9 mouse cellular contexts compared by ENCODE assay signal in the genomic region with DNA sequence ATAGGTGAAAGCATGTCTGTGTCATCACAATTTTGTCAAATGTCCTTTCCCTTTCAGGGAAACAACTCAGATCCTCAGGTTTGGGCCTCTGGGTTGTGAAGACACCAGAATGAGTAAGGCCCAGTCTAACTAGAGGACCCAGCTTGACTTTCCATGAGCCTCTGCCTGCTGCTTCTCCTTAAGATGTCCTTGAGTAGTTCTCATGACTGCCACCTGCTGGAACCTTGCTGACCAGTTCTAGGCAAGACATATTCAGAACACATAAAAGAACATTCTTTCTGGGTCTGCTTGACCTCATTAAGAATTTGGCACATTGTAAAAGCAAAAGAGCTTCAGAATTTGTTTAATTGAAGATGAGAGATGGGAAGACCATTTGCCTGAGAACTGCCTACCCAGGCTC. TPM values are rescaled to one million over a fixed set of nuclear protein-coding genes. Genes with fewer than 3 reads are reported as not detected.
DNase-seq lines count a peak whose midpoint lies in the region; ATAC-seq and TF ChIP-seq lines count a peak whose summit lies in the region.
"Had no signal": no experiment of that assay in that cellular context is flagged by ENCODE, and none has a peak within 500 bp of the region (broad histone marks: within the 10 kb centered on the region; RNA-seq: fewer than 3 reads in every experiment).

No protein-coding gene starts in this region.

- H3K9ac ChIP-seq in CH12.LX (ENCODE audit: insufficient read depth, low read depth), result no peak overlapping the region

- no peak for TF ChIP-seq POLR2A in CH12.LX (IDR thresholded peaks at IDR 0.05; ENCODE audit: low read depth, low read length)

- DNase-seq in CD4-positive, CD25-positive, alpha-beta regulatory T cell, adult 2 months (ENCODE audit: low read depth, low spot score), result peak; percentile 3
- peak; percentile 70 for DNase-seq in CH12.LX (ENCODE audit: extremely low read depth)
- peak; percentile 4 for DNase-seq in cerebellum, adult 9-10 months
- DNase-seq in frontal cortex, postnatal 36 days (ENCODE audit: low spot score in 2 of 2), result peak; percentile 29 to 52
- DNase-seq in layer of hippocampus, adult 9-10 months (ENCODE audit: low spot score), result peak; percentile 15
- DNase-seq in mesoderm, embryonic 11.5 days (ENCODE audit: low read depth, low spot score), result peak; percentile 61
- DNase-seq in spleen, adult 18-20 months, result no peak

- no peaks in the 10 kb centered on the region for H3K79me2 ChIP-seq in CH12.LX (replicated peaks; ENCODE audit: control insufficient read depth, extremely low read depth, insufficient read depth, poor library complexity, severe bottlenecking)

- H3K27me3 ChIP-seq in CH12.LX (replicated peaks), result no peaks in the 10 kb centered on the region

- H3K9me3 ChIP-seq in CH12.LX (replicated peaks; ENCODE audit: low read length), result no peaks in the 10 kb centered on the region

- peak; percentile 43 for TF ChIP-seq RAD21 in CH12.LX (IDR thresholded peaks at IDR 0.05; ENCODE audit: low read depth, low read length)

- H3K4me3 ChIP-seq in CH12.LX (replicated peaks in 1 of 3; ENCODE audit: low read depth in 2 of 3, low read length in 2 of 3, poor library complexity in 1 of 3), result no peak overlapping the region
- H3K4me3 ChIP-seq: myocyte had no signal

- TF ChIP-seq CTCF in CH12.LX (conservative IDR thresholded peaks at IDR 0.05 in 1 of 2, IDR thresholded peaks at IDR 0.05 in 1 of 2; ENCODE audit: low read depth in 2 of 2, low read length in 2 of 2), result peak; percentile 14 to 73; a peak in 2 of 4 replicates

- H3K4me1 ChIP-seq in CH12.LX (ENCODE audit: control insufficient read depth in 1 of 2, insufficient read depth in 2 of 2), result no peaks in the 10 kb centered on the region

- no peak overlapping the region for H3K4me2 ChIP-seq in CH12.LX (ENCODE audit: insufficient read depth, low read depth, poor library complexity, severe bottlenecking)

- dilution Hi-C loops in CH12.LX (cut with MboI; ENCODE audit: extremely low pct_ligation_motif_present, extremely low pct_unique_long_range_greater_than_20kb, low sequenced_read_pairs), result no loop called here

- no peak for TF ChIP-seq EP300 in CH12.LX (IDR thresholded peaks at IDR 0.05; ENCODE audit: low read length)

- H3K27ac ChIP-seq in CH12.LX (ENCODE audit: insufficient read depth, low read depth), result no peak overlapping the region

- H3K36me3 ChIP-seq in CH12.LX (replicated peaks in 1 of 2; ENCODE audit: control insufficient read depth in 1 of 2, insufficient read depth in 1 of 2, low read length in 1 of 2), result no peaks in the 10 kb centered on the region

- in situ Hi-C loops in CH12.LX (cut with MboI; ENCODE audit: low pct_ligation_motif_present, low pct_unique_long_range_greater_than_20kb, low sequenced_read_pairs), result no loop called here

- ATAC-seq in CD4-positive, CD25-positive, alpha-beta regulatory T cell, adult 4 months, result no peak

TF ChIP-seq in CH12.LX, 34 proteins besides CTCF, POLR2A, EP300 and RAD21:
- no peak for TF ChIP-seq CHD1 (IDR thresholded peaks at IDR 0.05; ENCODE audit: low read depth, low read length)
- TF ChIP-seq SMC3 (IDR thresholded peaks at IDR 0.05; ENCODE audit: low read depth, low read length), result peak; percentile 74

RNA-seq across cellular contexts. Expression of gene Vgll2, which starts 50.2 kb away (rescaled TPM):
- not detected for polyA plus RNA-seq in CD4-positive, CD25-positive, alpha-beta regulatory T cell, adult 4 months (2017; shearing (Covaris generic))
- total RNA-seq in CH12.LX (2012; rRNA removed) (not detected in 2 replicates), CH12.LX (2014; rRNA removed) (not detected in 2 replicates)
- not detected in 2 replicates for polyA plus RNA-seq in CH12.LX (2012; ENCODE audit: insufficient read length, low read depth)

Comparison
In these comparisons a context has a peak if more than half of its experiments do, and no peak if none do; other contexts are left out.
1. DNase-seq: peak in CD4-positive, CD25-positive, alpha-beta regulatory T cell, adult 2 months (single experiment), CH12.LX (single experiment), cerebellum, adult 9-10 months (single experiment), frontal cortex, postnatal 36 days (2 of 2), layer of hippocampus, adult 9-10 months (single experiment) and mesoderm, embryonic 11.5 days (single experiment); none in spleen, adult 18-20 months (0 of 2).